Mouse (Mus musculus): ENCODE results near the gene Crybg1. TPM values are rescaled to one million over a fixed set of nuclear protein-coding genes. Genes with fewer than 3 reads are reported as not detected.
A peak's percentile ranks its signal among the peaks of the same experiment; 100 is the strongest.

The Crybg1 gene
- polyA plus RNA-seq, 1 experiment from 2014 or later: 3.2 TPM

DNA sequence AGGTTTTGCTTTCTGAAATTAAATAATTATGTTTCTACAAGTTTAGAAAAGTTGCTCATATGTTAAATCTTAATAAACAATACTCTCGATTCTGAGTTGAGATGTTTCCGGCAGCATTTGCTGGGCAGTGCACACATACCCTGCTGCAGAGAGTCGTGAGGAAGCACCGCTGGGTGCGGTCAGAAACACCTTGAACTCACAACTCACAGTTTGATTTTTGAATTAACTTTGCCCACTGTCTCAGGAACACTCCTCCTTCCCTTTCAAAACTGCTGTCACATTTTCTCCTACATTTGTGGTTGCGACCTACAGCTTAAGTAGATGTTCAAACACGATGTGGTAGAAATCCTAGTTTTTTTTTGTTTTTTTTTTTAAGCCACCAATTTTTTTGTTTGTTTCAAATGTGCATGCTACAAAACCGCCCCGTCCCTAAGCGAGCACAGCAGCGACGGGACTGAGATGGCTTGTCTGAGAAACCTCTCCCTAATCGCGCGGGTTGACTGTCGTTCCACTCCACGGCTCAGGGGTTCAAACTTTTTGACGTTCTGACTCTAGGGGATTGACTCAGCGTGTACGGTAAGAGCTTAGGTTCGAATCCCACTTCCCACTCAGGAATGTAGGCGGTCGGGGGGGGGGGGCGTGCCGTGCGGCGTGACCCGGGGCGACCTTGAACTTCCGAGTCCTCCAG lies 247.6 kb downstream of the Crybg1 start:
- DNase-seq (ENCODE audit: low spot score): peak; percentile 37
- H3K4me3 ChIP-seq (replicated peaks; ENCODE audit: low read depth, low read length): peak overlapping the region; percentile 81
- 8% methylated on average over 30 of the region's 30 CpGs for WGBS
- H3K9me3 ChIP-seq (replicated peaks; ENCODE audit: low read length): no peaks in the 10 kb centered on the region
- no peaks in the 10 kb centered on the region for H3K36me3 ChIP-seq (ENCODE audit: insufficient read depth, low read length)
- peak overlapping the region; percentile 76 for H3K9ac ChIP-seq (ENCODE audit: low read depth, low read length)
- H3K4me2 ChIP-seq (ENCODE audit: low read length): peak overlapping the region; percentile 70
- no peak for TF ChIP-seq CTCF (IDR thresholded peaks at IDR 0.05; ENCODE audit: low read depth)
- H3K27ac ChIP-seq: peak overlapping the region; percentile 87
- no peaks in the 10 kb centered on the region for H3K4me1 ChIP-seq (replicated peaks; ENCODE audit: insufficient read depth, low read length)
- ATAC-seq (replicated peaks; ENCODE audit: low FRiP score, low read depth): no peak; the same call in 1 of the 2 replicates
- H3K27me3 ChIP-seq (ENCODE audit: insufficient read depth, low read length): no peaks in the 10 kb centered on the region

Other genes with a start within 250 kb of the Crybg1 start
- 27.4 and 30.0 TPM in 2 replicates for gene Qrsl1, start 247.1 kb downstream of the Crybg1 start, polyA plus RNA-seq (2015; fragmentation: Nextera tagmentation; extraction: Ambion mirVana)
- gene Rtn4ip1, start 247.0 kb downstream of the Crybg1 start, polyA plus RNA-seq (2015; fragmentation: Nextera tagmentation; extraction: Ambion mirVana): 16.1 and 18.9 TPM in 2 replicates
- gene Atg5, start 119.5 kb upstream of the Crybg1 start, polyA plus RNA-seq (2015; fragmentation: Nextera tagmentation; extraction: Ambion mirVana): 51.4 and 56.6 TPM in 2 replicates